Mouse (Mus musculus) E14TG2a.4 (cell line): ENCODE results near the gene Siglece.
"Not testable (repeated sequence)": the region's sequence is repeated elsewhere in the genome, so short reads cannot be mapped to it uniquely, and the experiment has no call there.

Experiments
- H3K27me3 ChIP-seq: 2 replicates; pipeline ENCODE4 v1.6.1; 2014; ENCODE audit warnings: low read length, control low read depth; ENCODE audit not compliant: insufficient read depth
- H3K36me3 ChIP-seq: 2 replicates; pipeline ENCODE4 v1.6.1; 2014; ENCODE audit warnings: low read length, control low read depth; ENCODE audit not compliant: insufficient read depth
- H3K4me1 ChIP-seq: replicated peaks from 2 replicates; pipeline ENCODE4 v1.6.1; 2014; ENCODE audit warnings: low read depth, low read length, control low read depth
- H3K4me3 ChIP-seq: replicated peaks from 2 replicates; pipeline ENCODE4 v1.5.1; 2014; ENCODE audit warnings: mild to moderate bottlenecking, low read length
- H3K9me3 ChIP-seq: 2 replicates; pipeline ENCODE4 v1.6.1; 2014; ENCODE audit warnings: low read length, control low read depth
- CTCF ChIP-seq: conservative IDR thresholded peaks from 2 replicates; pipeline ENCODE4 v1.5.1; 2014; ENCODE audit warnings: low read length
- NANOG ChIP-seq: IDR thresholded peaks from 2 replicates; pipeline ENCODE4 v1.6.1; 2014; ENCODE audit warnings: borderline replicate concordance, low read length, mixed read lengths
- POU5F1 ChIP-seq: IDR thresholded peaks from 2 replicates; pipeline ENCODE4 v1.6.1; 2014; ENCODE audit warnings: low read length, borderline replicate concordance

Siglece gene

GRCm38 (mm10) chr7:43671809-43672580 is 12.0 kb upstream of the Siglece start, which contains the start of gene Ctu1:
Gene Ctu1 (plus strand): TSS chr7:43672016.
- H3K4me1 ChIP-seq = peaks cover 36% of the 10 kb centered on the region
- H3K27me3 ChIP-seq = peaks cover 15% of the 10 kb centered on the region
- no peak for TF ChIP-seq NANOG
- TF ChIP-seq CTCF = no peak
- TF ChIP-seq POU5F1 = no peak
- H3K9me3 ChIP-seq = no peaks in the 10 kb centered on the region
- peaks cover under 1% of the 10 kb centered on the region; the same call in 1 of the 2 replicates for H3K36me3 ChIP-seq
- H3K4me3 ChIP-seq = peak within 1 kb of the TSS; percentile 90

GRCm38 (mm10) chr7:43671064-43671808 is 11.3 kb upstream of the Siglece start:
- Histone ChIP-seq H3K4me3 (peak overlapping the region; percentile 90), H3K27me3 (peaks cover 15% of the 10 kb centered on the region), H3K4me1 (peaks cover 28% of the 10 kb centered on the region), H3K9me3 (no peaks in the 10 kb centered on the region), H3K36me3 (no peaks in the 10 kb centered on the region)
- TF ChIP-seq NANOG = no peak
- TF ChIP-seq CTCF = no peak
- TF ChIP-seq POU5F1 = no peak

GRCm38 (mm10) chr7:43668582-43668981 is 8.6 kb upstream of the Siglece start:
- no peaks in the 10 kb centered on the region for H3K27me3 ChIP-seq
- no peaks in the 10 kb centered on the region for H3K36me3 ChIP-seq
- no peaks in the 10 kb centered on the region for H3K9me3 ChIP-seq
- TF ChIP-seq POU5F1 (no peak), CTCF (peak; percentile 55), NANOG (no peak)
- no peak overlapping the region for H3K4me3 ChIP-seq
- H3K4me1 ChIP-seq = peaks cover 14% of the 10 kb centered on the region

GRCm38 (mm10) chr7:43667221-43667620 is 7.3 kb upstream of the Siglece start:
- not testable (repeated sequence) for H3K27me3 ChIP-seq, H3K4me1 ChIP-seq, H3K36me3 ChIP-seq, H3K4me3 ChIP-seq, H3K9me3 ChIP-seq

- Histone ChIP-seq H3K4me1 (no peaks in the 10 kb centered on the region), H3K27me3 (peaks cover 10% of the 10 kb centered on the region; the same call in 1 of the 2 replicates), H3K36me3 (no peaks in the 10 kb centered on the region), H3K9me3 (peaks cover 9% of the 10 kb centered on the region; the same call in 1 of the 2 replicates), H3K4me3 (no peak overlapping the region)
- TF ChIP-seq NANOG (no peak), CTCF (no peak), POU5F1 (no peak)
Measured at GRCm38 (mm10) chr7:43662804-43663203, 2.8 kb upstream of the Siglece start.

GRCm38 (mm10) chr7:43656232-43656631 is 3.7 kb downstream of the Siglece start:
- Histone ChIP-seq H3K36me3 (no peaks in the 10 kb centered on the region), H3K9me3 (peaks cover 4% of the 10 kb centered on the region; the same call in 1 of the 2 replicates), H3K4me1 (0 out of 2 replicates have a peak, but pooled peaks cover 5% of the 10 kb centered on the region), H3K4me3 (no peak overlapping the region), H3K27me3 (peaks cover 10% of the 10 kb centered on the region; the same call in 1 of the 2 replicates)
- TF ChIP-seq CTCF (no peak), POU5F1 (no peak), NANOG (no peak)

- no peak overlapping the region for H3K4me3 ChIP-seq
- TF ChIP-seq POU5F1 (no peak), NANOG (no peak), CTCF (no peak)
- H3K4me1 ChIP-seq = 0 out of 2 replicates have a peak, but pooled peaks cover 5% of the 10 kb centered on the region
- H3K36me3 ChIP-seq = no peaks in the 10 kb centered on the region
- peaks cover 4% of the 10 kb centered on the region; the same call in 1 of the 2 replicates for H3K9me3 ChIP-seq
- H3K27me3 ChIP-seq = peaks cover 3% of the 10 kb centered on the region; the same call in 1 of the 2 replicates
Measured at GRCm38 (mm10) chr7:43654519-43654918, 5.4 kb downstream of the Siglece start.

GRCm38 (mm10) chr7:43652683-43653082 is 7.3 kb downstream of the Siglece start:
- Histone ChIP-seq H3K9me3 (peaks cover 4% of the 10 kb centered on the region; the same call in 1 of the 2 replicates), H3K4me1 (0 out of 2 replicates have a peak, but pooled peaks cover 5% of the 10 kb centered on the region), H3K27me3 (no peaks in the 10 kb centered on the region), H3K36me3 (no peaks in the 10 kb centered on the region), H3K4me3 (no peak overlapping the region)
- TF ChIP-seq NANOG = no peak
- TF ChIP-seq CTCF = no peak
- TF ChIP-seq POU5F1 = no peak
